Mouse (Mus musculus): ENCODE results near the gene Hist1h1b. TPM values are rescaled to one million over a fixed set of nuclear protein-coding genes. Genes with fewer than 3 reads are reported as not detected.
"Not testable (repeated sequence)": the region's sequence is repeated elsewhere in the genome, so short reads cannot be mapped to it uniquely, and the experiment has no call there.

Gene Hist1h1b
- polyA plus RNA-seq, 1 experiment from 2014 or later = 1.4 TPM

DNA sequence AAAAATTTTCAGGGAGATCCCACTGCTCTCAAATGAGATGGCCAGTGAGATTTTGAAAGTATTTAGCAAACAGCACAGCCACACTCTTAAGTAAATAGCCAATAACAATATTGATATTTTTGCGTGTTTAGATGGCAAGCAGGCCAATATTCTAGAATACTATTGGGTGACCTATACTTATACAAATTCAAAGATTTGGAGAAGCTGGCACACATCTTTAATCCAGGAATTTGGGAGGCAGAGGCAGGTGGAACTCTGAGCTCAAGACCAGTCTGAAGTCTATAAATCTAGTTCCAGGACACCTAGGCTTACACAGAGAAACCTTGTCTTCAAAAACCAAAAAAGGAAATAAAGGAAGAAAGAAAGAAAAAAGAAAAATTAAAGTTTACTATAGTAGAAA, 1.2 kb upstream of the Hist1h1b start:
- ChIA-PET CTCF (no interaction called here), POLR2A (interaction anchor here (2.7 kb wide), 1 partner anchor 29 kb away, joined by 8 read pairs; the partner anchor contains the start of genes Hist1h2ak and Hist1h2bn)

DNA sequence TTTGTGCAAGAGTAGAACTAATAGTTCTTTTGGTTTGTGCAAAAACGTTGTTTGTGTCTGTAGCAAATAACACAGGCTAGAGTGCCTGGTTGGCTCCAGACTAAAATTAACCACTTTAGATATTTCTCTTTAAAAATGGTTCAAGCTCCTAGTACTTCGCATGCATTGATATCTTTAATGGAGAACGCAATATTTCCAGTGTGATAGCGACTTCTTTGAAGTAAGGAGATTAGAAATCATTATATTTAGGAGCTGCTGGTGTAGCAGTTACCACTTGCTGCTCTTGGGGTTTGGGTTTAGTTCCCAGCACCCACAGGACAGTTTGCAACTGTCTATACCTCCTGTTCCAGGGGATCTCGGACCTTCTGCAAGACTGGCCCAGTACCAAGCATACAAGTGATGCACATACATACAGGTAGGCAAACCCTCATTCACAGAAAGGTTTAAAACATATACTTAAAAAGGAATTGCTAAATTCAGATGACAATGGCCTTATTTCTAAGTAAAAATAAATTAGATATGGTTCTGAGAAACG, 663 bp upstream of the Hist1h1b start:
- no peak for TF ChIP-seq CTCF (IDR thresholded peaks at IDR 0.05)
- DNase-seq (ENCODE audit: low read depth, low spot score) = no peak
- ChIA-PET CTCF (interaction anchor here (1.1 kb wide), 1 partner anchor 45 kb away, joined by 3 read pairs; no protein-coding TSS in a partner anchor), POLR2A (interaction anchor here (2.7 kb wide), 1 partner anchor 28 kb away, joined by 8 read pairs; the partner anchor contains the start of genes Hist1h2ak and Hist1h2bn)
- in situ Hi-C loops (cut with MboI; ENCODE audit: low pct_unique_long_range_greater_than_20kb) = loop anchor here (25.0 kb wide), 1 partner anchor 1981 kb away; the partner anchor contains the start of genes Hist1h1a, Hist1h2ab, Hist1h3a and Hist1h3b
- no peaks in the 10 kb centered on the region for H3K27me3 ChIP-seq
- no peak for ATAC-seq

More for the DNA sequence above, 1.2 kb upstream of the Hist1h1b start:
- ATAC-seq (no peak), DNase-seq (ENCODE audit: low read depth, low spot score) (no peak)
- H3K27me3 ChIP-seq = no peaks in the 10 kb centered on the region
- in situ Hi-C loops (cut with MboI; ENCODE audit: low pct_unique_long_range_greater_than_20kb) = loop anchor here (25.0 kb wide), 1 partner anchor 1981 kb away; the partner anchor contains the start of genes Hist1h1a, Hist1h2ab, Hist1h3a and Hist1h3b
- no peak for TF ChIP-seq CTCF (IDR thresholded peaks at IDR 0.05)

DNA sequence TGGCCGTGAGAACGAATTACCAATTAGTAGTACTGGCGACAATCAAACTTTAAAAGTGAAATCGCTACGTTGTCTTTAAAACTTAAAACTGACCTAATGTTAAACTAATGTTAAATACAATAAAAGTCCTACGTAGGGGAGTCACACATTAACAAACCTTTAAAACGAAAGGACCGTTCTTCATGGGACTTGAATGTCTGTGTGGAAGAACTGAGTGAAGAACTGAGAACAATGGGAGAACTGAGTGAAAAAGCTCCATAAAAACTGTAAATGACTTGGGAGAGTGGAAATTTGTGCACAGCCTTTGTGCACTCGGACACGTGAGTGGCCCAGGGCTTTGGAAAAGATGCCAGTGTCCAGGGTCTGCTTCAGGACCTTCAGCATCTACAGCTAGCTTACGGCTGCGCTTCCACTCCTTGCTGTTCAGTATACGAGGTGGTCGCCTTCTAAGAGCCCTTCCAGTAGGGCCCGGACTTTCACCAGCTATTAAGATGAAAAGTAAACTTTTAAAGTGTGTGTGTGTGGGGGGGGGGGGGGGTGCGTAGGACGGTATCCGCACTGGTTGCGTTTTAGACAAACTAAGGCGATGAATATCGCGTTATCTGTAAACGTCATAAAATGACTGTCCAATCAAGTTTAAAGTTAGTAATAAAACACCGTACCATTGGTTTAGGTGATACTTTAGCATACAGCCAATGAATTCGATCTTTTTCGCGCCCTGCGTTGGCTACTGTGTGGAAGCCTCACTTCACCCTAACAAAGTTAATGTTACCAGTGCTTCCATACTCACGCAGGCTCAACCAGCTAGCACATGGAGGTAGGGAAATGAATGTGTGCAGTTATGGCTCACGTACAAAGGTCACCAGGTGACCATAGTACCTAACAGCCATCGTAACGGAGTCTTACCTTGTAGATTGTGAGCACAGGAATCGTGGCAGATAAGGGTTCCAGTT, 1.3 kb downstream of the Hist1h1b start:
- TF ChIP-seq CTCF (IDR thresholded peaks at IDR 0.05) = no peak
- DNase-seq (ENCODE audit: low read depth, low spot score) = no peak
- ChIA-PET POLR2A (interaction anchor here (1.2 to 2.7 kb wide), 3 partner anchors 23 to 58 kb away, joined by 3 to 8 read pairs (median 3); partner anchors contain the start of genes Hist1h2ak and Hist1h2bn), CTCF (no interaction called here)
- ATAC-seq = peak; percentile 27
- in situ Hi-C loops (cut with MboI; ENCODE audit: low pct_unique_long_range_greater_than_20kb) = loop anchor here (25.0 kb wide), 1 partner anchor 1983 kb away; the partner anchor contains the start of genes Hist1h1a, Hist1h2ab, Hist1h3a and Hist1h3b
- H3K27me3 ChIP-seq = no peaks in the 10 kb centered on the region

DNA sequence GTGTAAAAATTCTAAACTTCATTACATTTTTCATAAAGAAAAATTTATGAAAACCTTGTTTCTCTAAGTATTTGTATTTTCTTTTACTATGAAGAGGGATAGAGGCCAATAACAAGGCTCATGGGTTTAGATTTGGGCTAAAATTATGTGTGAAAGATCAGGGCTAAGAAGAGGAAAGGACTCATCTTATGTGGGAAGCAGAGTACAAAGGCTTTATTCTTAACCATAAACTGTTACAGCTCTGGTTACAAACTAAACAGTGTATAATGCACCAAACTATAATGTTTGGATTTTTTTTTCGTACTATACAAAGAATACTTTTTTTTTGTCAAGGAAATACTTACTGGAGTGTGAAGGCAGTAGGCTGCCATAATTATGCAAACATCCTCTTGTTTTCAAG, 24.7 kb downstream of the Hist1h1b start:
- no peaks in the 10 kb centered on the region for H3K27me3 ChIP-seq
- ATAC-seq = no peak
- ChIA-PET POLR2A (no interaction called here), CTCF (no interaction called here)
- TF ChIP-seq CTCF (IDR thresholded peaks at IDR 0.05) = no peak
- in situ Hi-C loops (cut with MboI; ENCODE audit: low pct_unique_long_range_greater_than_20kb) = no loop called here
- DNase-seq (ENCODE audit: low read depth, low spot score) = no peak

DNA sequence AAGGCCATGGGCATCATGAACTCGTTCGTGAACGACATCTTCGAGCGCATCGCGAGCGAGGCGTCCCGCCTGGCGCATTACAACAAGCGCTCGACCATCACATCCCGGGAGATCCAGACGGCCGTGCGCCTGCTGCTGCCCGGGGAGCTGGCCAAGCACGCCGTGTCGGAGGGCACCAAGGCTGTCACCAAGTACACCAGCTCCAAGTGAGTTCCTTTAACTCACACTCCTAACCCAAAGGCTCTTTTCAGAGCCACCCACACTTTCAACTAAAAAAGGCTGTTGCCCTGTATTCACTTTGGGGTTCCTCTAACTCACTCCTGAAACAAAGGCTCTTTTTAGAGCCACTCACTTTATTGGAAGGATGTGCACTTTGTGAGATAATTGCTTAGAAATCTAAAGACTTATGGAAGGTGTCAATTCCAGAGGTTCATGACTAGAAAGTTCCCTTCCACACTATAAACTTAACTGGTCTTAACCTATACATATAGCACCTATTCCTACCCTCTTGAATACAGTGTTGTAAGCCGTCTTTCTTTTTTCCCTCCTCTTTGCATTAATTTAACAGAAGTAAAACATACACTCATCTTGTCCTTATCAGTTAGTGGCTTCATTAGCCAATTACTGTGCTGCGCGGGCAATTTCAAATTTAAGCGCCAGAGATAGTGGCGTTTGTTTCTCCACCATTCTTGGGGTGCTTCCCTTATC, 26.0 kb downstream of the Hist1h1b start:
- POLR2A ChIA-PET = interaction anchor here (1.2 to 2.2 kb wide), 2 partner anchors 26 to 30 kb away, joined by 4 to 8 read pairs; partner anchors contain the start of gene Hist1h1b
- CTCF ChIA-PET = not testable (repeated sequence)

DNA sequence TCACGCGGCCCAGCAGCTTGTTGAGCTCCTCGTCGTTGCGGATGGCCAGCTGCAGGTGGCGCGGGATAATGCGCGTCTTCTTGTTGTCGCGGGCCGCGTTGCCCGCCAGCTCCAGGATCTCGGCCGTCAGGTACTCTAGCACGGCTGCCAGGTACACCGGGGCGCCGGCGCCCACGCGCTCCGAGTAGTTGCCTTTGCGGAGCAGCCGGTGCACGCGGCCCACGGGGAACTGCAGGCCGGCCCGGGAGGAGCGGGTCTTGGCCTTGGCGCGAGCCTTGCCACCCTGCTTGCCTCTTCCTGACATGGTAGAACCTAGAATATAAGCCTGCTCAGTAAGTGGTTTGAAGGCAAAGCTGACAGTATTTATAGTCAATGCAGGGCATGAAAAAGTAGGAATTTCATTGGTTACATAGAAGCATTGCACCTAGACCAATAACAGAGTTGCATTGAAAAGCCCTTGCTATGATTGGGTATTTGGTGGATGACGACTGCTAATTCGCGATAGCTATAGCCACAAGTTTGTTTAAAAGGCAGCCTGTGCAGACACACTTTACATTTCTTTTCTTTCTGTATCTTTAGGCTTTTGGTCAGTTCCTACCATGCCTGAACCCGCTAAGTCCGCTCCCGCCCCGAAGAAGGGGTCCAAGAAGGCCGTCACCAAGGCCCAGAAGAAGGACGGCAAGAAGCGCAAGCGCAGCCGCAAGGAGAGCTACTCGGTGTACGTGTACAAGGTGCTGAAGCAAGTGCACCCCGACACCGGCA, 26.7 kb downstream of the Hist1h1b start, which contains the start of the genes Hist1h2ak and Hist1h2bn:
Hist1h2ak (minus strand) TSS at position 304 of the 762 bp plus-strand sequence.
Hist1h2bn (plus strand) TSS at position 600 of the 762 bp plus-strand sequence.
- CTCF ChIA-PET; H3K27me3 ChIP-seq; in situ Hi-C loops (cut with MboI; ENCODE audit: low pct_unique_long_range_greater_than_20kb): not testable (repeated sequence)
- peak; percentile 87 for DNase-seq (ENCODE audit: low read depth, low spot score)
- POLR2A ChIA-PET = interaction anchor here (0.6 to 2.2 kb wide), 3 partner anchors 17 to 31 kb away, joined by 4 to 8 read pairs (median 4); partner anchors contain the start of gene Hist1h1b
- peak; percentile 19 for TF ChIP-seq CTCF (IDR thresholded peaks at IDR 0.05)
- ATAC-seq = peak; percentile 97

More for the DNA sequence above, 26.0 kb downstream of the Hist1h1b start:
- DNase-seq (ENCODE audit: low read depth, low spot score); in situ Hi-C loops (cut with MboI; ENCODE audit: low pct_unique_long_range_greater_than_20kb); H3K27me3 ChIP-seq: not testable (repeated sequence)
- peak; percentile 3 for ATAC-seq

DNA sequence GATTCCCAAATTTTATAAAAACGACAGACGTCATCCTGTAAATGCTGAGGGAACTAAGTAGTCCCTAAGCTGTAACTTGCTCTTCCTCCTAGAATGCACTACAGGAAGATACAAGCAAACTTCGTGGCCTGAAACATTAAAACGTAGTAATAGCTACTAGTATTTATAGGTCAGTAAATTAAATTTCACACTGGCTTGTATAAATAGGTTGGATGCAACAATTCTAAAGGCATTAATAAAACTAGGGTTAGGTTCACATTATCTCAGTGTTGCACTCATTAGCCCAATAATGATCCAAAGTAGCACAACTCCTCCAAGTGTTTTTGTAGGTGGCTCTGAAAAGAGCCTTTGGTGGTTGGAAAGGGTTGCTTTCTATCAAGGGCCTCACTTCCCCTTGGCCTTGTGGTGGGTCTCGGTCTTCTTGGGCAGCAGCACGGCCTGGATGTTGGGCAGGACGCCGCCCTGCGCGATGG, 27.3 kb downstream of the Hist1h1b start:
- TF ChIP-seq CTCF (IDR thresholded peaks at IDR 0.05) = no peak
- ChIA-PET CTCF (interaction anchor here (1.5 kb wide), 1 partner anchor 33 kb away, joined by 5 read pairs; no protein-coding TSS in a partner anchor), POLR2A (interaction anchor here (0.6 to 2.2 kb wide), 3 partner anchors 18 to 31 kb away, joined by 4 to 8 read pairs (median 4); partner anchors contain the start of gene Hist1h1b)
- in situ Hi-C loops (cut with MboI; ENCODE audit: low pct_unique_long_range_greater_than_20kb) = no loop called here
- H3K27me3 ChIP-seq = no peaks in the 10 kb centered on the region
- DNase-seq (ENCODE audit: low read depth, low spot score) (no peak), ATAC-seq (no peak)

DNA sequence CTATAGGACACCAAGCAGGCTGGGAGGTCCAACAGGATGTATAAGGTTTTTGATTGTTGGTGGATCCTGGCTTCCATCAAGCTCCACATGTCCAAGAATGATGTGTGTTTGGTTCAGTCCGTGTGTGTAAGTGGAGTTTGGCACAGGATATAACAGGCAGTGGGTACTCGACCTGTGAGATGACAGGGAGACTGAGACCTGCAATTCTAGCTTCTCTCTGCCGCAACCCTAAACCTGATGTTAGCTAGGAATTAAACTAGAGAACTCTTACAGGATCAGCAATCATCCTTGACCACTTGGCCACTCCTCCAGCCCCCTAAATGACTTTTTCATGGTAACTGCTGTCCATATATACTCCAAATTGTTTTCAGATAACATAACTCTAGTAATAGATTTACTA, 28.1 kb downstream of the Hist1h1b start:
- in situ Hi-C loops (cut with MboI; ENCODE audit: low pct_unique_long_range_greater_than_20kb) = no loop called here
- no peak for DNase-seq (ENCODE audit: low read depth, low spot score)
- CTCF ChIA-PET = interaction anchor here (0.7 to 1.5 kb wide), 2 partner anchors 12 to 32 kb away, joined by 4 to 5 read pairs; no protein-coding TSS in a partner anchor
- H3K27me3 ChIP-seq = no peaks in the 10 kb centered on the region
- ATAC-seq = no peak
- no peak for TF ChIP-seq CTCF (IDR thresholded peaks at IDR 0.05)
- POLR2A ChIA-PET = interaction anchor here (0.6 to 2.2 kb wide), 2 partner anchors 28 to 290 kb away, joined by 4 to 8 read pairs; partner anchors contain the start of genes Hist1h1b and Hist1h2ag

DNA sequence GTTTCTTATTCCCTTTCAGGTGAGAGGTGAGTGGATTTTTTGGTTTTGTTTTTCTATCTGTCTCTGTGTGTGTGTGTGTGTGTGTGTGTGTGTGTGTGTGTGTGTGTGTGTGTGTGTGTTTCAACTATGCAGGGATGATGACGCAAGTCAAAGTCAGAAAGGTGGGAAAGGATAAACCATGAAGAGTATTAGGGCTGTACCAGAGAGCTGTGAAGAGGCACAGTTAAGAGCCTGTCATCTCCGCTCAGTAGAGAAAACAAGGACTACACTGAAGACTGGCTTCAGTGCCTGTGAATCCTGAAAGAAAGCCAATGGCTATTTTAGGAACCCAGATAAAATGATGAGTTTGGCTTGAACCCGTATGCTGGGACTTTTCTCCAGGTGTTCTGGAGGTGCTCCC, 28.6 kb downstream of the Hist1h1b start:
- ATAC-seq = no peak
- DNase-seq (ENCODE audit: low read depth, low spot score) = no peak
- no peak for TF ChIP-seq CTCF (IDR thresholded peaks at IDR 0.05)
- in situ Hi-C loops (cut with MboI; ENCODE audit: low pct_unique_long_range_greater_than_20kb) = no loop called here
- CTCF ChIA-PET = interaction anchor here (0.7 to 1.5 kb wide), 2 partner anchors 11 to 32 kb away, joined by 4 to 5 read pairs; no protein-coding TSS in a partner anchor
- no peaks in the 10 kb centered on the region for H3K27me3 ChIP-seq
- POLR2A ChIA-PET = interaction anchor here (0.6 to 2.2 kb wide), 2 partner anchors 28 to 291 kb away, joined by 4 to 8 read pairs; partner anchors contain the start of genes Hist1h1b and Hist1h2ag

Measured in Patski (cell line).